10 mouse cellular contexts compared by ENCODE assay signal in genomic region chr16:57393161-57393560, GRCm38 (mm10). TPM values are rescaled to one million over a fixed set of nuclear protein-coding genes. Genes with fewer than 3 reads are reported as not detected.
DNase-seq lines count a peak whose midpoint lies in the region; ATAC-seq and TF ChIP-seq lines count a peak whose summit lies in the region.
"Had no signal": no experiment of that assay in that cellular context is flagged by ENCODE, and none has a peak within 500 bp of the region (broad histone marks: within the 10 kb centered on the region; RNA-seq: fewer than 3 reads in every experiment).

No protein-coding gene starts in this region.

- TF ChIP-seq POLR2A in small intestine, adult 2 months (IDR thresholded peaks at IDR 0.05; ENCODE audit: low read depth, low read length), result no peak

- no peak overlapping the region for H3K4me3 ChIP-seq in heart, embryonic 12.5 days
- no peak overlapping the region for H3K4me3 ChIP-seq in small intestine, adult 2 months (ENCODE audit: low read depth, low read length)
- H3K4me3 ChIP-seq: liver, embryonic 13.5 days had no signal

- H3K4me1 ChIP-seq in heart, embryonic 12.5 days (replicated peaks), result peaks cover 11% of the 10 kb centered on the region
- no peaks in the 10 kb centered on the region for H3K4me1 ChIP-seq in small intestine, adult 2 months (ENCODE audit: control insufficient read depth, insufficient read depth, insufficient read length, low read length)
- H3K4me1 ChIP-seq: liver, embryonic 13.5 days had no signal

- H3K36me3 ChIP-seq in heart, embryonic 12.5 days, result no peaks in the 10 kb centered on the region
- H3K36me3 ChIP-seq in small intestine, adult 2 months (ENCODE audit: control insufficient read depth, insufficient read depth, low read length), result no peaks in the 10 kb centered on the region
- H3K36me3 ChIP-seq: liver, embryonic 13.5 days had no signal

- no peaks in the 10 kb centered on the region for H3K27me3 ChIP-seq in heart, embryonic 12.5 days (replicated peaks)
- no peaks in the 10 kb centered on the region for H3K27me3 ChIP-seq in small intestine, adult 2 months (ENCODE audit: control insufficient read depth, insufficient read depth, low read length)
- H3K27me3 ChIP-seq: liver, embryonic 13.5 days had no signal

- no peak for ATAC-seq in heart, embryonic 12.5 days (ENCODE audit: insufficient number of reproducible peaks, low FRiP score)

- no peaks in the 10 kb centered on the region for H3K9me3 ChIP-seq in heart, embryonic 12.5 days (replicated peaks)
- H3K9me3 ChIP-seq: G1E; liver, embryonic 13.5 days had no signal

- peak overlapping the region; percentile 17 for H3K4me2 ChIP-seq in heart, embryonic 12.5 days
- H3K4me2 ChIP-seq: liver, embryonic 13.5 days had no signal

- 45% methylated on average over 11 of the region's 11 CpGs for WGBS in heart, embryonic 12.5 days
- 64% methylated on average over 11 of the region's 11 CpGs for WGBS in small intestine, adult 2 months

- no peak overlapping the region for H3K9ac ChIP-seq in heart, embryonic 12.5 days
- H3K9ac ChIP-seq: liver, embryonic 13.5 days had no signal

- peak overlapping the region; percentile 65 for H3K27ac ChIP-seq in heart, embryonic 12.5 days (ENCODE audit: poor library complexity, severe bottlenecking)
- peak overlapping the region; percentile 43 for H3K27ac ChIP-seq in small intestine, adult 2 months (ENCODE audit: insufficient read depth, low read depth, low read length)
- H3K27ac ChIP-seq: liver, embryonic 13.5 days had no signal

- peak; percentile 14 for DNase-seq in right cerebral cortex, postnatal 25 days
- DNase-seq in right cerebral cortex, postnatal 4 days, result no peak
- DNase-seq in kidney, postnatal 14 days, result peak; percentile 59
- no peak for DNase-seq in cerebellum, adult 9-11 months
- DNase-seq in left cerebral cortex, adult 18-20 months (ENCODE audit: low spot score in 2 of 2), result no peak
- no peak for DNase-seq in thymus, adult 18-20 months
- DNase-seq: liver, embryonic 13.5 days had no signal

- TF ChIP-seq CTCF in small intestine, adult 2 months (IDR thresholded peaks at IDR 0.05; ENCODE audit: extremely low read depth, insufficient read length, insufficient replicate concordance, low read depth, low read length), result no peak

RNA-seq across cellular contexts. Expression of gene Filip1l, which starts 40.3 kb away (rescaled TPM):
- 27.8 and 31.0 TPM in 2 replicates for polyA plus RNA-seq in heart, embryonic 12.5 days (2016; fragmentation: Nextera tagmentation; extraction: Ambion mirVana)
- 2.2 and 3.2 TPM in 2 replicates for polyA plus RNA-seq in small intestine, adult 2 months (2012; rRNA removed)
- 1 to 10 TPM; 3.1 to 3.2 TPM for total RNA-seq in left cerebral cortex, adult 18-20 months (2021)

Comparison
In these comparisons a context has a peak if more than half of its experiments do, and no peak if none do; other contexts are left out.
1. DNase-seq: peak in right cerebral cortex, postnatal 25 days (single experiment) and kidney, postnatal 14 days (single experiment); none in right cerebral cortex, postnatal 4 days (single experiment), cerebellum, adult 9-11 months (single experiment), left cerebral cortex, adult 18-20 months (0 of 2) and thymus, adult 18-20 months (0 of 2).